Mouse (Mus musculus) embryo, embryonic 10 days (tissue): ENCODE results near the gene Tmem33.

Experiments
- DNase-seq: peaks from one replicate; pipeline ENCODE4 v3.0.0-alpha.2; 2015; ENCODE audit warnings: low spot score

The Tmem33 gene

GRCm38 (mm10) chr5:67258473-67258872 is 1.9 kb upstream of the Tmem33 start:
- DNase-seq = no peak

- DNase-seq = no peak
Measured at GRCm38 (mm10) chr5:67260159-67260530, 220 bp upstream of the Tmem33 start.

DNA sequence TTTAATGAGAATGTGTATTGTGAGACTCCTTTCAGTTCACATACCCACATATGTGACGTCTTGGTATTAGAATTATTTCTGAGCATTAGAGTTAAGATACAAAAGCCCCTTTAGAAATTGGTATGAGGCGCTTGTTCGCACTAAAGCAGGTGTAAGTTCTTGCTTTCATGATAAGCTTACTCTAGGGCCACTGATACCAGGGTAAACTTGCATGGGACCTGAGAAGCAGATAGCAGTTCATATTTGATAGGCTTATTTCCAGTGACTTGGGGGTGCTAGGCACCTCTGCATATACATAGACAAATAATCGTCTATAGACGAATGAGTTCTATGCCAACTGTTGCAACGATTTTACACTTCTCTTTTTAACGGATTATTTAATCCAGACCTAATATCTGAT is 2.6 kb downstream of the Tmem33 start:
- DNase-seq = no peak

GRCm38 (mm10) chr5:67266106-67266505 is 5.7 kb downstream of the Tmem33 start:
- peak; percentile 45 for DNase-seq

DNA sequence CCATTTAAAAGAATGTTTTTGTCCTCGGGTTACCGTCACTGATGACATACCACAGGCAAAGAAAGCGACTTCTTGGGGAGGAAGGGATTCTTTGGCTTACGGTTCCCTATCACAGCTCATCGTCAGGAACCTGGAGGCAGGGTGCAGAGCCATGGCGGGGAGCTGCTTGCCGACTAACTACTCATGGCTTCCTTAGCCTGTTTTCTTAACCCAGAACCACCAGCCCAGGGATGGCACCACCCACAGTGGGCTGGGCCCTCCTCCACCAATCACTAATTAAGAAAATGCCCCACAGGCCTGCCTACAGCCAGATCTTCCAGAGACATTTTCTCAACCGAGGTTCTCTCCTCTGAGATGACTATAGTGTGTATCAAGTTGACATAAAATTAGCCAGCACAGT is 8.9 kb downstream of the Tmem33 start:
- no peak for DNase-seq

DNA sequence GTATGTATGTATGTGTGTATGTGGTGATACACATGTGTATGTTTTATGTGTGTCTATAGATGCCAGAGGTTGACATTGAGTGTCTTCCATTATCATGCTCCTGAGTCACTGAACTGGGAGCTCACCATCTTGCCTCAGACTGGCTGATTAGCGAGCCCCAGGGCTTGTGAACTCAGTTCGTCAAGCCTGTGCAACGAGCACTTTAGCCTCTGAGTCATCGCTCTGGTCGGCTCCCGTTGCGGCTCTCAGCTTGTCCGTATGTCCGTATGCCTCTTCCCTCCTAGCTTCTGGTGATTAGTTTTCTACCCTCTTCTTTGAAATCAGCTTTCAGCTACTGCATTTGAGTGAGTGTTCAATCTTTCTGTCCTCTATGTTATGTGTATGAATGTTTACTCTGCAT is 19.0 kb downstream of the Tmem33 start:
- DNase-seq = no peak

DNA sequence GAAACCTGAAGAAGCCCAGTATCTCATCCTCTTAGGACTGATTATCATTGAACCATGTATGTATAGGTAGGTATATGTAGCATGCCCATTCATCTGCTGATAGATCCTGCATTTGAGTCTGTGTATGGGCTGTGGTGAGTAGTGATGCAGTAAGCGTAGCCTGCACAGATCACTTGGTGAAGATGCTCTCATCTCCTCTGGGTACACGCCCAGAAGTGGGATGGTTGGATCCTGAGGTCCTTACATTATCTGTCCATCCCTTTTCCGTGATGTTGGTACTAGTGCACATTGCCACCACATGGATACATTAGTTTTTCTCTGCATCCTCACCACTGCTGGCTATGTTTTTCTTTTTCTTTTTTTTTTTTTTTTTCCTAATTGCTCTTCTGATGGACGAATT is 19.5 kb downstream of the Tmem33 start:
- no peak for DNase-seq

- DNase-seq = no peak
Measured at GRCm38 (mm10) chr5:67280400-67280799, 20.0 kb downstream of the Tmem33 start.

- no peak for DNase-seq
Measured at GRCm38 (mm10) chr5:67295029-67295428, 34.7 kb downstream of the Tmem33 start.

DNA sequence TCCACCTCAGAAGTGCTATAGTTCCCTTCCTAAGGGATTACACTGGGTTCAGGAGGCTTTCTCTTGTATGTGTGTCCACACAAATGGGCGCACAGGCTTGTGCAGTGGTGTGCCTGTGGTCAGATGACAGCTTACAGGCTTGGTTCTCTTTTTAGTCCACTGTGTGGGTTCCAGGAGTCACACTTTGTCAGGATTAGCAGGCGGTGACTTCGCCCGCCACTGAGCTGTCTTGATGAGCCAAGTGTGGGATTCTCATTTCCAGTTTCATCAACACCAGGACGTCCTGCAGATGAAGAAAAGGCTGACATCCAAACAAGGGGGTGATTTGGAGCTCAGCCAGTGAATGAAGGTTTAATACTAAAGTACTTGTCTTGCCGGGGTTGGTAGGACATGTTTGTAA is 35.3 kb downstream of the Tmem33 start:
- DNase-seq = no peak

- no peak for DNase-seq
Measured at GRCm38 (mm10) chr5:67296171-67296570, 35.8 kb downstream of the Tmem33 start.

- no peak for DNase-seq
Measured at GRCm38 (mm10) chr5:67297026-67297813, 36.9 kb downstream of the Tmem33 start.

DNA sequence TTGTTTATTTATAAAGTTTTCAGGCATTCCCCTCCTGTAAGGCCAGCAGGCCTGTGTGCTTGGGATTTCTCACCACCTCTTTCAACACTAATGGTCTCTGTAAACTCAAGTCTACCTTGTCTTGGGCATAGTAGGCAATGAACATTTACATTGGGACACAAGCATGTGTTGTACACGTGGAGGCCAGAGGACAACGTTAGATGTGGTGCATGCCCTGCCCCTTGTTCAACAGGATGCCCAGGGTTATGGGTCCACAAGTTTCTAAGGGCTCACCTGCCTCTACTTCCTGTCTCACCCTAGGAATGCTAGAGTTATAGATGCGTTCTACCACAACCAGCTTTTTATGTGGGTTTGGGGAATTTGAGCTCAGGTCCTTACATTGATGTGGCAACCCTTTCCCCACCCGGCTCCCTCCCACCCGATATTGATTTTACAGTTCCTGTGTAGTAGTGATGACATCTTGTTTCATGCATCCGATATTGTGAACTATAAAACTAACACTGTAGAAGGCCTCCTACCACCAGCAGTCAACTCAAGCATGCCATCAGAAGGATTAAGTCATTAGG is 39.6 kb downstream of the Tmem33 start:
- no peak for DNase-seq

GRCm38 (mm10) chr5:67300926-67301597 is 40.7 kb downstream of the Tmem33 start:
- no peak for DNase-seq

- DNase-seq = no peak
Measured at GRCm38 (mm10) chr5:67301722-67302331, 41.5 kb downstream of the Tmem33 start.

DNA sequence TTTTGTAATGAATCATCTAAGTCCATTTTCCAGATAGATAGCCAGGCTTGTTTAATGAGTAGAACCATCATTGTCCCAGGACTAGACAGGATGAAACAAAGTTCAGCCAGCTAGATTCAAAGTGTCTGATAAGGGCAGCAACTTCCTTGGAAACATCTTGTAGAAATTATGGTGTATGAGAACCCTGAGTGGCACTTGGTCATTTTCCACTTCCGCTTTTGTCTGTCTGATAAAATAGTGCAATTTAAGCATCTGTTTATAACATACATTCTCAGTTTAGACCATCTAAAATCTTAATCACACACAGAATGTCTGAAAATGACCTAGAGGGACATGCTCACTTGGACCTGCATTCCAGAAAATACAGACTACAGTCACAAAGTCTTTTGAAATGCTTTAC is 43.5 kb downstream of the Tmem33 start:
- DNase-seq = no peak

- peak; percentile 91 for DNase-seq
Measured at GRCm38 (mm10) chr5:67306698-67307521, 46.5 kb downstream of the Tmem33 start, which contains the start of gene Slc30a9. Gene Slc30a9, plus strand, starts transcription at chr5:67306955.

GRCm38 (mm10) chr5:67307659-67308222 is 47.4 kb downstream of the Tmem33 start:
- DNase-seq = no peak

DNA sequence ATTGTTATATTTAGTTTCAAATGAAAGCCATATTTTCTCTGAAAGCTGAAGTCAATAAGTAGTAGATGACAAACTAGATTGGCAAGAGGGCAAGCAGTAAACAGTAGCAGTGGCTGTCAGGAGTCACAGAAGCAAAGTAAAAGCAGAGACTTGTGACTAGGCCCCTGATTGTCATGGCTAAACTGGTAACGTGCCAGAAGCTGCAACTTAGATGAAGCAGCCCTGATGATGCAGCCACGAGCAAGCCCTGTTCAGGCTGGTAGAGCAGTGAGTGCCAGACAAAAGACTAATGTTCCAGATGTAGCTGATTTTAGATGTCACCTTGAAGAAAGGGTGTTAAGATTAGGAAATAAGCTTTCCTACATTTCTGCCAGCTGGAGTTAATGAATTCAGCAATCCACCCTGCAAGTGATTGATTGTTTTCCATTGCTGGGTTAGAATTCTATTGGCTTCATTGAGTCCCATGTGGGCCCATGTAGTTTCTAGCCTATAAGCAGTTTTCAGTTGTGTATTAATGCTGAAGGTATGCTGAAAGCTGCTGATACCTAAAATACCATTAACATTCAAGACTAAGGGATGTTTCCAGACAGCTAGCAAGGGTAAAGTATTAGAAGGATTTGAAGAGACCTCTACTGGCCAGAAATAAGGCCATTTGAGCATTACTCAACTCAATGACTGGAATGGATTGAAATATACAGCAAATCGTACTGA is 51.6 kb downstream of the Tmem33 start:
- DNase-seq = no peak

- no peak for DNase-seq
Measured at GRCm38 (mm10) chr5:67312522-67312851, 52.1 kb downstream of the Tmem33 start.

DNA sequence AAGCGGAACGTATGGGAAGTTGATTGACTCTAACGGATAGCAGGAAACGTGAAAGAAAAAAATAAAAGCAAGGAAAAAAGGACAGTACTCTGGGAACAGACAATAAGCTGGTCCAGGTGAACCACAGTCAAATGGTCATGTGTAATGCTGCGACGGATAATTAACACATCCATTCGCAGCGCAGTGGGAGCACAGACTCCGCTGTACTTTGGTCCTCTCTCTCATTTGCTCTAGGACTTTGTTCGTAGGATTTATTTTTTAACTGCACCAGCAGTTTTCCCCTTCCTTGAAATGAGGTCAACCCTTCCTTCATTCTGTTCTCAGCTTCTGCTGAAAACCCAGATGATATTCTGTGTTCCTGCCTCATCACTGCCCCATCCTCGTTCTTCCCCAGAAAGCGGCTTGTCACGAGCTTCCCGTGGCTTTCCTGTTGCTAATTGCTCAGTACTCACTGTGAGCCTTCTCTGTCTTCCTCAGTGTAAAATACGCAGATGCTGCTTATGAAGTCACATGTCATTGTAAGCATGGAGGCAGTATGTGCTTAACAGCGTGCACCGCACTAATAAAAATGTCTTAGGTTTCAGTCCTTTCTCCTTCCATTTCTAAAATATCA is 61.4 kb downstream of the Tmem33 start:
- no peak for DNase-seq
